Mouse (Mus musculus) hindbrain, postnatal 0 days (tissue): ENCODE measurements around the gene Mtmr4. TPM values are rescaled to one million over a fixed set of nuclear protein-coding genes. Genes with fewer than 3 reads are reported as not detected.

ENCODE experiments used
- ATAC-seq: fragments of 200-750 bp; cut with Nextera tagmentation; 2 replicates; pipeline ENCODE4 v1.8.0; 2017; ENCODE audit warnings: mild to moderate bottlenecking, moderate TSS enrichment, moderate library complexity
- DNase-seq: peaks from one replicate; pipeline ENCODE4 v3.0.0-alpha.2; 2015; ENCODE audit warnings: low spot score
- H3K27ac ChIP-seq: fragments of 300-500 bp; sonication (generic); 2 replicates; pipeline ENCODE4 v1.5.1; 2014; ENCODE audit warnings: mild to moderate bottlenecking
- H3K27me3 ChIP-seq: fragments of 300-500 bp; sonication (generic); 2 replicates; pipeline ENCODE4 v1.6.1; 2014; ENCODE audit warnings: low read length, mixed read lengths; ENCODE audit not compliant: insufficient read depth
- H3K36me3 ChIP-seq: fragments of 300-500 bp; sonication (generic); 2 replicates; pipeline ENCODE4 v1.6.1; 2014; ENCODE audit warnings: low read length, mixed read lengths; ENCODE audit not compliant: insufficient read depth
- H3K4me1 ChIP-seq: fragments of 300-500 bp; sonication (generic); 2 replicates; pipeline ENCODE4 v1.6.1; 2014; ENCODE audit warnings: antibody characterized with exemption, low read length, mixed read lengths; ENCODE audit not compliant: insufficient read depth
- H3K4me2 ChIP-seq: fragments of 300-500 bp; sonication (generic); 2 replicates; pipeline ENCODE4 v1.6.1; 2014; ENCODE audit warnings: low read depth, mild to moderate bottlenecking, low read length, moderate library complexity, mixed read lengths
- H3K4me3 ChIP-seq: fragments of 300-500 bp; sonication (generic); 2 replicates; pipeline ENCODE4 v1.5.1; 2014; ENCODE audit warnings: low read length
- H3K9ac ChIP-seq: fragments of 300-500 bp; sonication (generic); replicated peaks from 2 replicates; pipeline ENCODE4 v1.6.1; 2014; ENCODE audit warnings: mild to moderate bottlenecking, low read length, moderate library complexity, mixed read lengths
- H3K9me3 ChIP-seq: fragments of 300-500 bp; sonication (generic); 2 replicates; pipeline ENCODE4 v1.6.1; 2016; ENCODE audit warnings: low read length, mixed read lengths
- CTCF ChIP-seq: IDR thresholded peaks from 2 replicates; pipeline ENCODE4 v1.5.1; 2016; ENCODE audit warnings: antibody characterized with exemption, control low read depth, low read depth
- WGBS: fragments of 180-500 bp; shearing (Covaris S2); extraction: QIAGEN DNeasy Blood & Tissue Kit; methylation state at CpG from one replicate; pipeline ENCODE4 v1.1.7; 2014; 5-methylcytosine and 5-hydroxymethylcytosine counted together
- polyA plus RNA-seq: library from polyadenylated mRNA; unstranded; fragments of >200 nt; fragmentation: Nextera tagmentation; extraction: Ambion mirVana; gene quantifications from 2 replicates; pipeline ENCODE4 v1.2.1, GENCODE M21; 2015
- total RNA-seq: library from RNA; depleted of rRNA; stranded (reverse); fragments of >200 nt; gene quantifications from 2 replicates; pipeline ENCODE4 v1.2.3, GENCODE M21; 2014

The Mtmr4 gene
- total and polyA plus RNA-seq, 2 experiments from 2014 or later, result 34.8 to 110 TPM

GRCm38 (mm10) chr11:87599395-87600089, 7.6 kb downstream of the Mtmr4 start:
- no peak overlapping the region for H3K4me2 ChIP-seq
- WGBS, result 80% methylated on average over 13 of the region's 13 CpGs
- TF ChIP-seq CTCF, result no peak
- H3K4me3 ChIP-seq, result no peak overlapping the region
- H3K36me3 ChIP-seq, result peaks cover 70% of the 10 kb centered on the region
- DNase-seq (no peak), ATAC-seq (no peak)
- H3K9ac ChIP-seq, result no peak overlapping the region
- H3K27ac ChIP-seq, result no peak overlapping the region
- H3K4me1 ChIP-seq, result peaks cover 15% of the 10 kb centered on the region
- no peaks in the 10 kb centered on the region for H3K9me3 ChIP-seq
- no peaks in the 10 kb centered on the region for H3K27me3 ChIP-seq

GRCm38 (mm10) chr11:87600322-87600853, 8.4 kb downstream of the Mtmr4 start:
- TF ChIP-seq CTCF, result no peak
- Histone ChIP-seq H3K9me3 (no peaks in the 10 kb centered on the region), H3K4me3 (no peak overlapping the region), H3K4me2 (no peak overlapping the region), H3K9ac (no peak overlapping the region), H3K27ac (no peak overlapping the region), H3K36me3 (peaks cover 78% of the 10 kb centered on the region), H3K27me3 (no peaks in the 10 kb centered on the region), H3K4me1 (peaks cover 8% of the 10 kb centered on the region)
- 93% methylated on average over 10 of the region's 10 CpGs for WGBS
- ATAC-seq, result no peak
- DNase-seq, result no peak

- DNase-seq (no peak), ATAC-seq (no peak)
- no peaks in the 10 kb centered on the region for H3K27me3 ChIP-seq
- no peak overlapping the region for H3K4me3 ChIP-seq
- WGBS, result 89% methylated on average over 9 of the region's 9 CpGs
- no peak for TF ChIP-seq CTCF
- H3K9ac ChIP-seq, result no peak overlapping the region
- peaks cover 89% of the 10 kb centered on the region for H3K36me3 ChIP-seq
- no peaks in the 10 kb centered on the region for H3K9me3 ChIP-seq
- no peak overlapping the region for H3K4me2 ChIP-seq
- H3K4me1 ChIP-seq, result peaks cover 1% of the 10 kb centered on the region; the same call in 1 of the 2 replicates
- no peak overlapping the region for H3K27ac ChIP-seq
These were observed 10.3 kb downstream of the Mtmr4 start for GRCm38 (mm10) chr11:87602234-87602633.

- DNase-seq (no peak), ATAC-seq (no peak)
- Histone ChIP-seq H3K4me3 (no peak overlapping the region), H3K27ac (no peak overlapping the region), H3K36me3 (peaks cover 81% of the 10 kb centered on the region), H3K9ac (no peak overlapping the region), H3K4me1 (no peaks in the 10 kb centered on the region), H3K27me3 (no peaks in the 10 kb centered on the region), H3K4me2 (no peak overlapping the region), H3K9me3 (no peaks in the 10 kb centered on the region)
- no peak for TF ChIP-seq CTCF
- 90% methylated on average over 2 of the region's 2 CpGs for WGBS
These were observed 11.6 kb downstream of the Mtmr4 start for GRCm38 (mm10) chr11:87603571-87603970.

- Histone ChIP-seq H3K27me3 (no peaks in the 10 kb centered on the region), H3K4me3 (no peak overlapping the region), H3K4me2 (no peak overlapping the region), H3K36me3 (peaks cover 78% of the 10 kb centered on the region), H3K9me3 (no peaks in the 10 kb centered on the region), H3K4me1 (no peaks in the 10 kb centered on the region), H3K9ac (no peak overlapping the region), H3K27ac (no peak overlapping the region)
- DNase-seq, result no peak
- ATAC-seq, result no peak
- no peak for TF ChIP-seq CTCF
- WGBS, result 79% methylated on average over 7 of the region's 7 CpGs
These were observed 17.3 kb downstream of the Mtmr4 start for GRCm38 (mm10) chr11:87609264-87609663.

GRCm38 (mm10) chr11:87611547-87611946, 19.6 kb downstream of the Mtmr4 start:
- no peak for TF ChIP-seq CTCF
- Histone ChIP-seq H3K4me1 (no peaks in the 10 kb centered on the region), H3K9me3 (no peaks in the 10 kb centered on the region), H3K9ac (no peak overlapping the region), H3K4me3 (no peak overlapping the region), H3K4me2 (no peak overlapping the region), H3K27ac (no peak overlapping the region), H3K27me3 (no peaks in the 10 kb centered on the region), H3K36me3 (peaks cover 77% of the 10 kb centered on the region)
- no peak for ATAC-seq
- WGBS, result 62% methylated on average over 9 of the region's 9 CpGs
- peak; percentile 13 for DNase-seq

GRCm38 (mm10) chr11:87613972-87614371, 22.0 kb downstream of the Mtmr4 start:
- no peak overlapping the region for H3K4me2 ChIP-seq
- 90% methylated on average over 7 of the region's 7 CpGs for whole genome bisulfite sequencing
- no peak overlapping the region for H3K9ac ChIP-seq
- no peak overlapping the region for H3K27ac ChIP-seq
- no peaks in the 10 kb centered on the region for H3K9me3 ChIP-seq
- H3K36me3 ChIP-seq, result peaks cover 89% of the 10 kb centered on the region
- no peak for TF ChIP-seq CTCF
- H3K27me3 ChIP-seq, result no peaks in the 10 kb centered on the region
- ATAC-seq (no peak), DNase-seq (no peak)
- H3K4me3 ChIP-seq, result no peak overlapping the region
- H3K4me1 ChIP-seq, result no peaks in the 10 kb centered on the region
